Mouse (Mus musculus) forebrain, embryonic 12.5 days (tissue): ENCODE measurements around the gene Apbb2. TPM values are rescaled to one million over a fixed set of nuclear protein-coding genes. Genes with fewer than 3 reads are reported as not detected.

Source experiments
- ATAC-seq: fragments of 200-750 bp; cut with Nextera tagmentation; 2 replicates; pipeline ENCODE4 v1.8.0; 2017; ENCODE audit warnings: moderate TSS enrichment; ENCODE audit not compliant: low FRiP score
- H3K27ac ChIP-seq: fragments of 300-500 bp; sonication (generic); 2 replicates; pipeline ENCODE4 v1.5.1; 2016; ENCODE audit warnings: mild to moderate bottlenecking
- H3K27me3 ChIP-seq: fragments of 300-500 bp; sonication (generic); 2 replicates; pipeline ENCODE4 v1.6.1; 2016; ENCODE audit warnings: mild to moderate bottlenecking
- H3K36me3 ChIP-seq: fragments of 300-500 bp; sonication (generic); replicated peaks from 2 replicates; pipeline ENCODE4 v1.6.1; 2016; ENCODE audit warnings: mild to moderate bottlenecking
- H3K4me1 ChIP-seq: fragments of 300-500 bp; sonication (generic); 2 replicates; pipeline ENCODE4 v1.6.1; 2016
- H3K4me2 ChIP-seq: fragments of 300-500 bp; sonication (generic); 2 replicates; pipeline ENCODE4 v1.6.1; 2016; ENCODE audit warnings: mild to moderate bottlenecking, moderate library complexity
- H3K4me3 ChIP-seq: fragments of 300-500 bp; sonication (generic); replicated peaks from 2 replicates; pipeline ENCODE4 v1.5.1; 2016; ENCODE audit warnings: mild to moderate bottlenecking
- H3K9ac ChIP-seq: fragments of 300-500 bp; sonication (generic); 2 replicates; pipeline ENCODE4 v1.6.1; 2016; ENCODE audit warnings: mild to moderate bottlenecking
- H3K9me3 ChIP-seq: fragments of 300-500 bp; sonication (generic); 2 replicates; pipeline ENCODE4 v1.6.1; 2016
- WGBS: fragments of 180-500 bp; shearing (Covaris S2); methylation state at CpG from one replicate; pipeline ENCODE4 v1.1.7; 2016; 5-methylcytosine and 5-hydroxymethylcytosine counted together
- polyA plus RNA-seq: library from polyadenylated mRNA; unstranded; fragments of >200 nt; fragmentation: Nextera tagmentation; extraction: Ambion mirVana; gene quantifications from 2 replicates; pipeline ENCODE4 v1.2.1, GENCODE M21; 2016

Apbb2 gene
- polyA plus RNA-seq, 1 experiment from 2014 or later = 53.4 TPM

- ATAC-seq = no peak
- Histone ChIP-seq H3K4me3 (no peak overlapping the region), H3K4me1 (peaks cover 2% of the 10 kb centered on the region; the same call in 1 of the 2 replicates), H3K36me3 (peaks cover 3% of the 10 kb centered on the region; the same call in 1 of the 2 replicates), H3K4me2 (no peak overlapping the region), H3K9ac (no peak overlapping the region), H3K9me3 (no peaks in the 10 kb centered on the region), H3K27ac (no peak overlapping the region), H3K27me3 (no peaks in the 10 kb centered on the region)
- 60% methylated on average over 8 of the region's 9 CpGs for WGBS
Observed at GRCm38 (mm10) chr5:66310328-66310727, 308.3 kb downstream of the Apbb2 start.

GRCm38 (mm10) chr5:66305511-66305910 lies 313.1 kb downstream of the Apbb2 start:
- 78% methylated on average over 8 of the region's 8 CpGs for WGBS
- peaks cover 5% of the 10 kb centered on the region; the same call in 1 of the 2 replicates for H3K4me1 ChIP-seq
- no peak overlapping the region for H3K4me2 ChIP-seq
- no peak overlapping the region for H3K4me3 ChIP-seq
- H3K9ac ChIP-seq = no peak overlapping the region
- H3K36me3 ChIP-seq = peaks cover 11% of the 10 kb centered on the region; the same call in 1 of the 2 replicates
- no peaks in the 10 kb centered on the region for H3K27me3 ChIP-seq
- no peaks in the 10 kb centered on the region for H3K9me3 ChIP-seq
- no peak overlapping the region for H3K27ac ChIP-seq
- no peak for ATAC-seq

DNA sequence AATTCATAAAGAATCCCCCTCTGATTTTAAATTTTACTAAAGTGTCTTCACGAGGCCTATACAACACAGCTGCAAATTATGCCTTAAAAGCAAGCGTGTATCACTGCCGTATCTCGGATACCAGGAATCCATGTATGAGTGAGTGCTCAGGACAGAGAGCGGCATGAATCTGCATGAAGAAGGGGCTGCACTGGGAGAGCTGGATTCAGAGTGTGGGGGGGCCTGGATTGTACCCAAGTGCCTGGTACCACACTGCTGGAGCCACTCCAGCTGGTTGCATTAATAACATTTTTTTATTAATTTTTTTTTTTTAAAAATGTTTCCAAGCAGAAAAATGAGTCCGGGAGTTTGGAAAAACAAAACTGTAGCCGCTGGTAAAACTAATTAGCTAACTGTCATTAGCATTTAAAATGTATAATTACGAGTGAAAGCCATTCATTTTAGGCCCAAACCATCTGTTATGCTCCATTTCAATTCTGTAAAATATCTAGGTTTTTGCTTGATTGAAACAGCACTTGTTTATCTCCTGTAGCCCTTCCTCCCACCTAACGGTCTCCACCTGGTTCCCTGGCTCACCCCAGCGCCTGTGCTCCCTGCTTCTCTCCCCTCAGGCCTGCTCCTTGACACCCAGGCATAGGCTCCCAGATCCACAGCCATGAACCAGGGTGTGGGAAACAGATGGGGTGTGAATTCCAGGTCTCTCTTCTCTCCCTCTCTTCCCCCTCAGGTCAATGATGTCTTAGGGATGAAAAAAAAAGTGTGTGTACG lies 314.1 kb downstream of the Apbb2 start:
- WGBS = 76% methylated on average over 11 of the region's 11 CpGs
- Histone ChIP-seq H3K36me3 (peaks cover 13% of the 10 kb centered on the region; the same call in 1 of the 2 replicates), H3K27ac (peak overlapping the region; percentile 42), H3K4me2 (no peak overlapping the region), H3K4me3 (no peak overlapping the region), H3K27me3 (no peaks in the 10 kb centered on the region), H3K4me1 (peaks cover 5% of the 10 kb centered on the region; the same call in 1 of the 2 replicates), H3K9ac (no peak overlapping the region), H3K9me3 (no peaks in the 10 kb centered on the region)
- ATAC-seq = 0 out of 2 replicates have a peak, but pooled peaks have one; percentile 36

DNA sequence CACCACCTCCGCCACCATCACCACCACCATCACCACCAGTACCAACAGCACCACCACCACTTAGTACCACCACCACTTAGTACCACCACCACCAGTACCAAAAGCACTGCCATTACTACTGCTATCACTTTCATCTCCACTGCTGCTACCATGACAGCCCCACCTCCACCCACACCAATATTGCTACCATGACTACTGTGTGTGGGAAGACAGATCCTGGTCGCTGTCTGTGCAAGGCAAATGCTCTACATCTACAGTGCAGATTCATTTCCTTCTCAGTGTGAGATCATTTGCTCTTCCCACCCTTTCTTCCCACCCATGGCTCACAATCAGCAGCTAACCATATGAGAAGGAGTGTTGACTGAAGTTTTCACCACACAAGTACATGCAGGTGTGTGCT lies 315.7 kb downstream of the Apbb2 start:
- Histone ChIP-seq H3K4me3 (no peak overlapping the region), H3K9me3 (no peaks in the 10 kb centered on the region), H3K36me3 (peaks cover 13% of the 10 kb centered on the region; the same call in 1 of the 2 replicates), H3K27ac (no peak overlapping the region), H3K9ac (no peak overlapping the region), H3K27me3 (no peaks in the 10 kb centered on the region), H3K4me2 (no peak overlapping the region), H3K4me1 (peaks cover 5% of the 10 kb centered on the region; the same call in 1 of the 2 replicates)
- no peak for ATAC-seq
- 90% methylated on average over 2 of the region's 2 CpGs for WGBS

GRCm38 (mm10) chr5:66302085-66302815 lies 316.3 kb downstream of the Apbb2 start:
- peaks cover 5% of the 10 kb centered on the region; the same call in 1 of the 2 replicates for H3K4me1 ChIP-seq
- WGBS = 95% methylated on average over 21 of the region's 21 CpGs
- peaks cover 13% of the 10 kb centered on the region; the same call in 1 of the 2 replicates for H3K36me3 ChIP-seq
- H3K4me2 ChIP-seq = no peak overlapping the region
- H3K9ac ChIP-seq = no peak overlapping the region
- no peak overlapping the region for H3K27ac ChIP-seq
- H3K4me3 ChIP-seq = no peak overlapping the region
- H3K9me3 ChIP-seq = no peaks in the 10 kb centered on the region
- no peaks in the 10 kb centered on the region for H3K27me3 ChIP-seq
- ATAC-seq = no peak

DNA sequence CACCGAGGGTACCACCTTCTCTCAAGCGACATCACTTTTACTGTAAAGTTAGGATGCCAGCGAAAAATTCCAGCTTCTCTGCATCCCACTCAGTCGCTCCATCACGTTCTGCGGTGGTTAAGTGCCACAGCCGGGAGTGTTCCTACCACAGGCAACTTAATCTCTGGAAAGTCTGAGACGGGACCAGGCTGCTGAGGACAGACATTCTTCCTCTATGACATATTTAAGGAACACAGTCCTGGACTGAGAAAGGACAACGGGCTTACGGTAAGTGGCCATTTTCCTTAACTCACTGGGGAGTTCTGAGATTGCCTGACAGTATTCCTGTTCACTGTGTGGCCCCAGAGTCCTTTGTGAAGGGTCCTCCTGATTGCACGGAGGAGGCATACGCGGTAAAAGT lies 318.0 kb downstream of the Apbb2 start:
- Histone ChIP-seq H3K27me3 (no peaks in the 10 kb centered on the region), H3K27ac (no peak overlapping the region), H3K4me3 (no peak overlapping the region), H3K36me3 (peaks cover 10% of the 10 kb centered on the region; the same call in 1 of the 2 replicates), H3K9ac (no peak overlapping the region), H3K4me1 (peaks cover 5% of the 10 kb centered on the region; the same call in 1 of the 2 replicates), H3K9me3 (no peaks in the 10 kb centered on the region), H3K4me2 (no peak overlapping the region)
- WGBS = 87% methylated on average over 13 of the region's 13 CpGs
- no peak for ATAC-seq

DNA sequence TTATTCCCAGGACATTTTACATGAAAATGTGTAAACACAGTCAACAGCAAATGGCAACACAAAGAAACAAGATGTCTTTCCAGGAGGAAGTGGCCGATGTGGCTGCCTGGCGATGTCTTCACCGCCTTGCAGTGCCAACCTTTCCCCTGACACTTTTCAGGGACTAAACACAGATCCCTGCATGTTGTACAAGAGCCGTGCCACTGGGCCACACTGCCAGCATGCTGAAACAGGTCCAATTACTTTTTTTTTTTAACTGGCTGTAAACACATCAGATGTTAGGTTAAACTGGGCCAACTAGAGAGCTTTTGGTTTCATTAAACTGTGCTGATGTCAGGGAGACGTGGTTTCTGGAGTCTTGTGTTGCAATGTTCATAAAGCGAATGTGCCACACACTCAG lies 319.7 kb downstream of the Apbb2 start:
- Histone ChIP-seq H3K27ac (no peak overlapping the region), H3K27me3 (no peaks in the 10 kb centered on the region), H3K4me2 (no peak overlapping the region), H3K9me3 (no peaks in the 10 kb centered on the region), H3K36me3 (peaks cover 10% of the 10 kb centered on the region; the same call in 1 of the 2 replicates), H3K9ac (no peak overlapping the region), H3K4me1 (no peaks in the 10 kb centered on the region), H3K4me3 (no peak overlapping the region)
- WGBS = 90% methylated on average over 6 of the region's 6 CpGs
- no peak for ATAC-seq

GRCm38 (mm10) chr5:66296116-66296515 lies 322.5 kb downstream of the Apbb2 start:
- no peak overlapping the region for H3K27ac ChIP-seq
- no peak overlapping the region for H3K9ac ChIP-seq
- WGBS = 95% methylated on average over 5 of the region's 5 CpGs
- H3K4me3 ChIP-seq = no peak overlapping the region
- H3K36me3 ChIP-seq = peaks cover 5% of the 10 kb centered on the region; the same call in 1 of the 2 replicates
- no peaks in the 10 kb centered on the region for H3K4me1 ChIP-seq
- H3K27me3 ChIP-seq = no peaks in the 10 kb centered on the region
- 0 out of 2 replicates have a peak, but pooled peaks cover 3% of the 10 kb centered on the region for H3K9me3 ChIP-seq
- no peak overlapping the region for H3K4me2 ChIP-seq
- ATAC-seq = no peak

DNA sequence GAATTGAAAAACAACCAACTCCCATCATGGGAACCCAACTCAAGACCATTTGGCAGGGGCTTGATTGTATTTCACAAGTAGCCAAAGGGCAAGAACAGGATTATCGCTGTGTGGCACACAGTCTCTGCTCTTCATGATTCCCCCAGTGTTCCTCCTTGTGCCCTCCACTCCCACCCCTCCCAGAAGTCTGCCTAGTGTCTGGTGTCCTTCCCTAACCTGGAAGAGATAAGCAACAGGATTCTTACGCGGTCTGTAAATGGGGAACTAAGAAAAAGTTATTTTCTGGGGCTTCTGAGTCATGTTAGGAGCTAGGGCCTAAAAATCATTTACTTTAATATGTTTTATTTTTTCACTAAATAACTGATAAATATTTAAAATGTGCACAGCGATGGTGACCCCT lies 323.6 kb downstream of the Apbb2 start:
- Histone ChIP-seq H3K4me2 (no peak overlapping the region), H3K9ac (no peak overlapping the region), H3K9me3 (0 out of 2 replicates have a peak, but pooled peaks cover 3% of the 10 kb centered on the region), H3K4me1 (no peaks in the 10 kb centered on the region), H3K27ac (no peak overlapping the region), H3K27me3 (no peaks in the 10 kb centered on the region), H3K36me3 (no peaks in the 10 kb centered on the region), H3K4me3 (no peak overlapping the region)
- WGBS = 92% methylated on average over 4 of the region's 4 CpGs
- no peak for ATAC-seq

- H3K4me3 ChIP-seq = no peak overlapping the region
- no peaks in the 10 kb centered on the region for H3K36me3 ChIP-seq
- H3K9ac ChIP-seq = no peak overlapping the region
- H3K9me3 ChIP-seq = 0 out of 2 replicates have a peak, but pooled peaks cover 3% of the 10 kb centered on the region
- no peak overlapping the region for H3K27ac ChIP-seq
- H3K4me2 ChIP-seq = no peak overlapping the region
- WGBS = 91% methylated on average over 11 of the region's 11 CpGs
- no peaks in the 10 kb centered on the region for H3K4me1 ChIP-seq
- ATAC-seq = no peak
- no peaks in the 10 kb centered on the region for H3K27me3 ChIP-seq
Observed at GRCm38 (mm10) chr5:66294106-66294625, 324.4 kb downstream of the Apbb2 start.

DNA sequence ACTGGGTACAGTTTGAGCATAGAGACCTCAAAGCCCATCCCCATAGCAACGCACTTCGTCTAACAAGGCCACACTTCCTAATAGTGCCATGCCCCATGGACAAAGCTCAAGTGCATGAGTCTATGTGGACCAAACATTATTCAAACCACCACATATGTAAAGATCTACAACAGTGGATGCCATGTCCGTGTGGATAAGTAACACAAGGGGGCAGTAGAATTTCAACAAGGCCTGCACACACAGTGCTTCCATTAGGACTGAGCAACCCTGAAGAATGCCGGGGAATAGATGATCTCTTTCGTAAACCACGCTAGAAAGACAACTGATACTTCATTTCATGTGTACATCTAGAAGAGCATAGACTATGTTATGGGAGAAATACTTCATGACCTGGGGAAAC lies 337.8 kb downstream of the Apbb2 start:
- Histone ChIP-seq H3K27ac (no peak overlapping the region), H3K4me1 (no peaks in the 10 kb centered on the region), H3K4me3 (no peak overlapping the region), H3K36me3 (no peaks in the 10 kb centered on the region), H3K27me3 (no peaks in the 10 kb centered on the region), H3K4me2 (no peak overlapping the region), H3K9me3 (no peaks in the 10 kb centered on the region), H3K9ac (no peak overlapping the region)
- no peak for ATAC-seq
- 79% methylated on average over 6 of the region's 6 CpGs for WGBS

GRCm38 (mm10) chr5:66279650-66280049 lies 338.9 kb downstream of the Apbb2 start:
- H3K36me3 ChIP-seq = no peaks in the 10 kb centered on the region
- H3K9ac ChIP-seq = no peak overlapping the region
- 85% methylated on average over 2 of the region's 2 CpGs for WGBS
- H3K27me3 ChIP-seq = no peaks in the 10 kb centered on the region
- no peak overlapping the region for H3K27ac ChIP-seq
- no peaks in the 10 kb centered on the region for H3K4me1 ChIP-seq
- H3K4me3 ChIP-seq = no peak overlapping the region
- H3K9me3 ChIP-seq = no peaks in the 10 kb centered on the region
- no peak for ATAC-seq
- no peak overlapping the region for H3K4me2 ChIP-seq
